Mouse (Mus musculus): ENCODE results near the gene Pdcd4. TPM values are rescaled to one million over a fixed set of nuclear protein-coding genes. Genes with fewer than 3 reads are reported as not detected.
A peak's percentile ranks its signal among the peaks of the same experiment; 100 is the strongest.
"Not testable (repeated sequence)": the region's sequence is repeated elsewhere in the genome, so short reads cannot be mapped to it uniquely, and the experiment has no call there.

Gene Pdcd4
- polyA plus RNA-seq, 1 experiment from 2014 or later: 101 TPM

- H3K27me3 ChIP-seq: no peaks in the 10 kb centered on the region
- no peak for DNase-seq (ENCODE audit: low read depth, low spot score)
- CTCF ChIA-PET: no interaction called here
- ATAC-seq: peak; percentile 1
- POLR2A ChIA-PET: no interaction called here
- no peak for TF ChIP-seq CTCF (IDR thresholded peaks at IDR 0.05)
- in situ Hi-C loops (cut with MboI; ENCODE audit: low pct_unique_long_range_greater_than_20kb): loop anchor here (10.0 to 25.0 kb wide), 2 partner anchors 557 to 1120 kb away; partner anchors contain the start of gene Smndc1
These were observed 52.7 kb downstream of the Pdcd4 start for GRCm38 (mm10) chr19:53944786-53945169.

- peak; percentile 5 for ATAC-seq
- CTCF ChIA-PET: no interaction called here
- no peak for TF ChIP-seq CTCF (IDR thresholded peaks at IDR 0.05)
- in situ Hi-C loops (cut with MboI; ENCODE audit: low pct_unique_long_range_greater_than_20kb): loop anchor here (10.0 to 25.0 kb wide), 2 partner anchors 558 to 1119 kb away; partner anchors contain the start of gene Smndc1
- no peak for DNase-seq (ENCODE audit: low read depth, low spot score)
- POLR2A ChIA-PET: interaction anchor here (0.7 kb wide), 2 partner anchors 117 to 463 kb away, joined by 8 read pairs; no protein-coding TSS in a partner anchor
- H3K27me3 ChIP-seq: no peaks in the 10 kb centered on the region
These were observed 53.4 kb downstream of the Pdcd4 start for GRCm38 (mm10) chr19:53945171-53946042.

- H3K27me3 ChIP-seq: no peaks in the 10 kb centered on the region
- CTCF ChIA-PET: interaction anchor here (1.0 kb wide), 1 partner anchor 10 kb away, joined by 3 read pairs; no protein-coding TSS in a partner anchor
- DNase-seq (ENCODE audit: low read depth, low spot score): no peak
- POLR2A ChIA-PET: interaction anchor here (0.6 kb wide), 1 partner anchor 51 kb away, joined by 4 read pairs; no protein-coding TSS in a partner anchor
- no peak for ATAC-seq
- in situ Hi-C loops (cut with MboI; ENCODE audit: low pct_unique_long_range_greater_than_20kb): no loop called here
- no peak for TF ChIP-seq CTCF (IDR thresholded peaks at IDR 0.05)
These were observed 65.5 kb downstream of the Pdcd4 start for GRCm38 (mm10) chr19:53957513-53957912.

GRCm38 (mm10) chr19:53962511-53962910, 70.5 kb downstream of the Pdcd4 start:
- no peak for ATAC-seq
- ChIA-PET CTCF (interaction anchor here (0.9 to 1.7 kb wide), 3 partner anchors 9 to 28 kb away, joined by 3 to 4 read pairs (median 3); no protein-coding TSS in a partner anchor), POLR2A (no interaction called here)
- in situ Hi-C loops (cut with MboI; ENCODE audit: low pct_unique_long_range_greater_than_20kb): no loop called here
- TF ChIP-seq CTCF (IDR thresholded peaks at IDR 0.05): no peak
- no peaks in the 10 kb centered on the region for H3K27me3 ChIP-seq
- no peak for DNase-seq (ENCODE audit: low read depth, low spot score)

- ATAC-seq; DNase-seq (ENCODE audit: low read depth, low spot score); H3K27me3 ChIP-seq; in situ Hi-C loops (cut with MboI; ENCODE audit: low pct_unique_long_range_greater_than_20kb); POLR2A ChIA-PET: not testable (repeated sequence)
- CTCF ChIA-PET: interaction anchor here (1.4 kb wide), 1 partner anchor 24 kb away, joined by 3 read pairs; no protein-coding TSS in a partner anchor
These were observed 72.3 kb downstream of the Pdcd4 start for GRCm38 (mm10) chr19:53964347-53964746.

- no peaks in the 10 kb centered on the region for H3K27me3 ChIP-seq
- ChIA-PET CTCF (no interaction called here), POLR2A (no interaction called here)
- TF ChIP-seq CTCF (IDR thresholded peaks at IDR 0.05): no peak
- in situ Hi-C loops (cut with MboI; ENCODE audit: low pct_unique_long_range_greater_than_20kb): no loop called here
- DNase-seq (ENCODE audit: low read depth, low spot score): no peak
- no peak for ATAC-seq
These were observed 73.0 kb downstream of the Pdcd4 start for GRCm38 (mm10) chr19:53964910-53965633.

- no peak for TF ChIP-seq CTCF (IDR thresholded peaks at IDR 0.05)
- ATAC-seq (no peak), DNase-seq (ENCODE audit: low read depth, low spot score) (no peak)
- in situ Hi-C loops (cut with MboI; ENCODE audit: low pct_unique_long_range_greater_than_20kb): no loop called here
- H3K27me3 ChIP-seq: no peaks in the 10 kb centered on the region
- POLR2A ChIA-PET: no interaction called here
- CTCF ChIA-PET: no interaction called here
These were observed 77.2 kb downstream of the Pdcd4 start for GRCm38 (mm10) chr19:53969226-53969625.

GRCm38 (mm10) chr19:53971938-53972337, 79.9 kb downstream of the Pdcd4 start:
- TF ChIP-seq CTCF (IDR thresholded peaks at IDR 0.05): no peak
- ATAC-seq (peak; percentile 39), DNase-seq (ENCODE audit: low read depth, low spot score) (peak; percentile 7)
- ChIA-PET CTCF (interaction anchor here (1.0 to 1.1 kb wide), 2 partner anchors 10 to 15 kb away, joined by 3 read pairs; no protein-coding TSS in a partner anchor), POLR2A (no interaction called here)
- no peaks in the 10 kb centered on the region for H3K27me3 ChIP-seq
- in situ Hi-C loops (cut with MboI; ENCODE audit: low pct_unique_long_range_greater_than_20kb): no loop called here

GRCm38 (mm10) chr19:53973656-53974055, 81.6 kb downstream of the Pdcd4 start:
- DNase-seq (ENCODE audit: low read depth, low spot score) (no peak), ATAC-seq (no peak)
- H3K27me3 ChIP-seq: no peaks in the 10 kb centered on the region
- ChIA-PET CTCF (no interaction called here), POLR2A (no interaction called here)
- in situ Hi-C loops (cut with MboI; ENCODE audit: low pct_unique_long_range_greater_than_20kb): no loop called here
- TF ChIP-seq CTCF (IDR thresholded peaks at IDR 0.05): no peak

Other genes with a start within 250 kb of the Pdcd4 start
- 0.72 TPM for gene Rbm20, start 214.9 kb upstream of the Pdcd4 start, polyA plus RNA-seq (2021)
- 65.6 TPM for gene Shoc2, start 52.1 kb downstream of the Pdcd4 start, polyA plus RNA-seq (2021)
- 53.0 TPM for gene Bbip1, start 52.4 kb downstream of the Pdcd4 start, polyA plus RNA-seq (2021)
- gene Adra2a, start 151.9 kb downstream of the Pdcd4 start, polyA plus RNA-seq (2021): 0.10 TPM